Mouse (Mus musculus) mouse trophoblast stem cell (cell line): Measurements from ENCODE around the gene Farp1.
"Not testable (repeated sequence)": the region's sequence is repeated elsewhere in the genome, so short reads cannot be mapped to it uniquely, and the experiment has no call there.

Experiments used
- in situ Hi-C, 2 experiments: fragments of 300-500 bp; cut with MseI, MboI; formaldehyde crosslinking; loops; 2 replicates in 1 of 2; 3 replicates in 1 of 2; pipeline ENCODE4 v1.15.1; 2025

Farp1 gene

GRCm38 (mm10) chr14:121104760-121105329 is 69.8 kb downstream of the Farp1 start:
- in situ Hi-C loops: no loop called here

GRCm38 (mm10) chr14:121106906-121107305 is 71.9 kb downstream of the Farp1 start:
- in situ Hi-C loops: no loop called here

- in situ Hi-C loops: no loop called here
Observed at GRCm38 (mm10) chr14:121107707-121108285, 72.8 kb downstream of the Farp1 start.

- in situ Hi-C loops: no loop called here
Observed at GRCm38 (mm10) chr14:121108439-121109115, 73.6 kb downstream of the Farp1 start.

DNA sequence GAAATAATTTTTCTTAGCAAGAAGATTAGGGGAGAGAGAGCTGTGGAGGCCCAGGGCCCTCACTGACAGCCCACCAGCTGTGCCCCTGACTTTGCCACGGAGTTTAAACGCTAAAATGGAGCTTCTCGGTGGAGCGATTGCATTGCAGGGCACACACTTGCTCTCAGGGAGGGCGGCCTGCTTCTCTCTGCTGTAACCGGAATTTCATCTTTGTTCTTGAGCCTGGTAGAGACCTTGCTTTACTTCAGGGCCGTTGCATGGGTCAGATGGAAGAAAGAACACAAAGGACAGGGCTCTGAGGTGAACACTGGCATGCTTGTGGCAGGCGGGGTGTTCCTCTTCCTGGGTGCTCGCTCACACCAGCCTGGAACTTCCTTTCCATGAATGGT is 74.1 kb downstream of the Farp1 start:
- in situ Hi-C loops: no loop called here

DNA sequence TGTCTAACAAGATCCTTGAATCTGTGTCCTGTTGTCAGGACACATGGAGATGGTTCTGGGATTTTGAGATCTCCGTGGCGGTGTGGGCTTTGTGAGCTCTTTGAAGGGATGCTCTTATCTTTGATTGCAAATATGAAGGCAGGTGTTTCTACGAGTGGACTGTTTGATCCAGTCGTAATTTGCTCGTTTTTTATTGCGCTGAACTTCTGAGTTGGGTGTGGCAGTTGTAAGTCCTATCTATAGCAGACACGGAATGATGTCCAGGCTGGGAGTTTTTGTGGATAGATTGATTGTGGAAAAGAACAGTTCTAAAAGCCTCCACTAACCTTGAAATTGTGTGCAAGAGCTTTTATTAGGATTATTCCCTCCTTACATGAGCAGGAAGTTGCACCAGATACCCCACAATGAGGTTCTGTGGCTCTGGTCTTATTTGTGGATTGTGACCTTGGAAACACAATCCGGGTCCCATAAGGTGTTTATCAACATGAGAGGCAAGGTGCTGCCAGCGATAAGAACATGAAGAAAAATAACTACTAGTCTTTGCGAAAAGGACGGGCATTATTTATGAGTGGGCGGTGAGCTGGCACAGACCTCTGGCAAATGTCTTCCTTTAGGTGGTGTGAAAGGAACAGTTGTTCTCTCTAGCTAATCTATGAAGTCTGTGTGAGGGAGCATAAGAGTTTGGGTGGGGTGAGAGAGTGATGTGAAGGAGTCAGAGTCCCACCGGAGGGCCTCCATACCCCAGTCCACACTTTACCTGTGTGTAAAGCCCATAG is 75.7 kb downstream of the Farp1 start:
- in situ Hi-C loops: no loop called here

DNA sequence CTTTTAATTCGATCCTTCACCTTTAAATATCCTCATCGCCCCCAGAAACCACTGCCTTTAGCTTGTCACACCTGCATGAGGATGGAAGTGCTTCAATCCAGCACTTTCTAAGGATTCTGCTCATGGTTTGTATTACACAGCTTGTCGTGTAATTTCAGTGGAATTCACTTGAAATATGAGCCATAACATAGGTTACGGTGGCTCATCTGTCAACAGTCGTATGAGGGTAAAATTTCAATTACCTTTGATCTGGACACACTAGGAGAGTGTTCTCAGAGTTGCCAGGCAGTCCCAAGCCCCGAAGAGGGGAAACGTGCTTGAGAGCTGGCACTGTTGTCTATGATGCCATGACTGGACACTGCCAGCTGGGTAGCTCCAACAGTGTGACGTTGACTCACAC is 77.1 kb downstream of the Farp1 start:
- in situ Hi-C loops: no loop called here

DNA sequence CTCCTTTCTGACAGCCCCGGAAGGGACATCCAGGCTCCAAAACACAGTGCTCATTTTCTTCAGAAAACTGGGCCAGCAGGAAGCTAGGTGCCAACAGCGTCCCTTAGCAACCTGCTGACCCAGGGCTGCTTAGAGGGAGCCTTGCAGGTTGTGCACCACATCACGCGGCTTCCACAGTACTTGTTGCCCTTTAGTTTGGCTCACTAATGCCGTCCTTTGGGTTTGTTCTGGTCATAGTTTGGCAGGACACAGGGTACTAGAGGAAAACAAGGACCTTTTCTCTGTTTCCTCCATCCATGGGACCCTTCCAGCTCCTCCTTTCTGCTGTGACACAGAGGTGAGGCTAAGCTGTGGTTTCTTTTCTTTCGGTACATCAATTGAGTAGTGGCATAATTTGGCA is 78.8 kb downstream of the Farp1 start:
- in situ Hi-C loops: no loop called here

GRCm38 (mm10) chr14:121116696-121117095 is 81.7 kb downstream of the Farp1 start:
- in situ Hi-C loops: no loop called here

DNA sequence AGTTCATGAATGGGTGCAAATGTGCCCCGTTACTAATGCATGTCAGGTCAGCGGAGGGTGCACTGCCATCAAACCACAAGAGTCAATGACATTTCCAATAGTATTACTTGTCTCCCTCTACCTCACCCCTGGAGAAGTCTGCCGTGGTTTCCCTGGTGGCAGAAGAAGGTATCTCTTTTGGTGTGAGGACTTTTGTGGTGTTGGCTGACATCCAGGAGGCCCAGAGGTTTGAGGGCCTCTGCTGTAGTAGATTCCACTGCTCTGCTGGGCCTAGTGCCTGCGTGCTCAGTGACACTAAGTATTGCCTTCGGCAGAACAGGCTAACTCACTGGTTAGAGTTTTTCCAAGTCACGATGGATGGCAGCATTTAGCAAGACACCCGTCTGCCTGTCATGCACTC is 83.9 kb downstream of the Farp1 start:
- in situ Hi-C loops: no loop called here

GRCm38 (mm10) chr14:121121664-121122063 is 86.7 kb downstream of the Farp1 start:
- in situ Hi-C loops: no loop called here

DNA sequence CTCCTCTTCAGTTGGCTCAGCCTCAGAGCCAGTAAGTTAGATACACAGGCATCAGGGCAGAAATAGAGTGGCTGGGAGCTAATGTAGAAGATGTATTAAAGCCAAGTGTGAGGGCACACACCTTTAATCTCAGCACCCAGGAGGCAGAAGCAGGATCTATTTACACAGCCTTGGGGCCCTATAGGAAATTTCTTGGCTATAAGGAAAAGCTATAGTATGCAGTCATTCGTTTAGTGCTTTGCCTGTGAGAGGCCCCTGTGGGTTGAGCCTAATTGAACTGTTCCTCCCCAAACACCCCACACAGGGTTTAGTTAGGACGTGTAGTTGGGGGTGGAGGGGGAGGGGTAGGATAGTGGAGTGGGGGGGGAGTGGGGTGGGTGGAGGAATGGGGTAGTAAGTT is 87.9 kb downstream of the Farp1 start:
- in situ Hi-C loops: no loop called here

DNA sequence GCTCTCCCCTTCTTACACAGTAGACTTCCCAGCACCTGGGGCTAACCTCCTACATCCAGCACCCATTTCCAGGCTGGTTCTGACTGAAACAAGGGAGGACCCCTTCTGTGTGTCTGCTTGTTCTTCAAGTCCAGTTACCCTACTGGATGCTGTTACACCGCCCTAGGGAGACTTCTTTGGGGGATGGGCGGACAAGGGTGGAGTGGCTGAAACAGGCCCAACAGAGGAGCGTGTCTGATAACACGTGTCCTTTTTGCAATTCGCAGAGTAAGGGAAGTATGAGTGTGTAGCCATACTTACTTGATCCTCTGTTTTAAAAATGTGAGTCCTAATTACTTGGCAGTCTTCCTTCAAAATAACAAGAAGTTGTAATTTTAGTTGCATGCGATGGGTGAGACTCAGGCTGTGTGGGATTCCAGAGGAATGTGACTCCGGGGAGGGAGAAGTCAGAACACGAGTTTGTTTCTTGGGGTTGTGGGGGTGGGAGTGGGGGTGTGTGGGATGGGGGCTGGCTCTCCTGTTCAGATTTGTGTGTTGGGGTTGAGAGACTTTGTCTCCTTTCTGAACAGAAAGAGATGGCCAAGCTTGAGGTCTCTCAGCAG is 89.5 kb downstream of the Farp1 start:
- in situ Hi-C loops: no loop called here

DNA sequence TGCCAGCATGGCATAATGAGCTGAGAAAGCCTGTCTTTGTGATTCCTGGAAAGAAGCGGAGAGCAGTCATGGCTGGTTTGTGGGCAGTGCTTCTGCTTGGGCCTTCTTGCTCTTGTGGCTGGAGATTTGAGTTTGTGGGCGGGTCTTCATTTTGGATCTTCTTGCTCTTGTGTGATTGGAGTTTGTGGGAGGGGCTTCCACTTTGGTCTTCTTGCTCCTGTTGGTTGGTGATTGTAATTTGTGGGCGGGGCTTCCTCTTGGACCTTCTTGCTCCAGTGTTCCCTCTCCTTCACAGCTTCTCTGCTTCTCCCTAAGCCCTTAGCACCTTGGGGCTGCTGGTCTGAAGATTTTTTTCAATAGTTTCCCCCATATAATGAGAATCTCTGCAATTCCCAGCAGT is 90.7 kb downstream of the Farp1 start:
- in situ Hi-C loops: no loop called here

GRCm38 (mm10) chr14:121126291-121126690 is 91.3 kb downstream of the Farp1 start:
- in situ Hi-C loops: no loop called here

DNA sequence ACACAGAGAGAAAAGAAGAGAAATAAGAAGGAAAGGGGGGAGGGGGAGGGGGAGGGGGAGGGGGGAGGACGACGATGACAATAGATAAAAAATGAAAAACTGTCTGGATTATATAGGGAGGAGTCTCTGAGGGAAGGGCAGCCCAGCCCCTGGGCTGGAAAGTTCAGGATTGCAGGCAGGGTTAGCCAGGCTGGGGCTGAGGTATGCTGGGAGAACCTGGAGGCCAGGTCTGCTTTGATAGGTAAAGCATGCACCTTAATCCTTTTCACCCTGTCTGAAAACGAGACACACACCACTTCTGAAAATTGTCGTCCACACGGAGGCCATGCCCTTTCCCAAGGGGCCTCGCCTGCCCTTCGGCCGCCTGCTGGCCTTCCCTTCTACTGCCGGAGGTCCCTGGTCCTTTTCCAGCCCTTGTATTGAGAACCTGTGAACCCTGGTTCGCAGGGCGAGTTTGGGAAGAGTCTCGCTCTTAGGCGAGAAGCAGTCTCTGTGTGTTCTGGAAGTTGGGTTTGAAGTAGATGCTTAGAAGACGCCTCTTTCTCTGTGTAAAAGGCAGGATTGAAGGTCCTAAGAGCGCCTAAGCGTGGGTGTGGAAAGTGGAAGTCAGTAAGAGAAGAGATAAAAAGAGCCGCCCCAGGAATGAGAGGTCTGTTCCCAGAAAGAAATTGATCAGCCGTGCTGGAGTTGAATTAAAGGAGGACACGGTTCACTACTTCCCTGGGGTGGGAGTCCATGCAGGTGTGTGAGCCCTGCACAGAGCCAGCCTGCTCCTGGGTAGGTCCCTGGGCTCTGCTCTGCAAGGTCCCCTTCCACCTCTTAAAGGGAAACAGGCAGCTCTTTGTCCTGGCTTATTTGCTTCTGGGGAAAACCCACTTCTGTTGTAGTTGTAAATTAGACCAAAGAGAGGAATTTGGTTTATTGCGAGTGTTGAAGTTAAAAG is 94.1 kb downstream of the Farp1 start:
- in situ Hi-C loops: no loop called here

DNA sequence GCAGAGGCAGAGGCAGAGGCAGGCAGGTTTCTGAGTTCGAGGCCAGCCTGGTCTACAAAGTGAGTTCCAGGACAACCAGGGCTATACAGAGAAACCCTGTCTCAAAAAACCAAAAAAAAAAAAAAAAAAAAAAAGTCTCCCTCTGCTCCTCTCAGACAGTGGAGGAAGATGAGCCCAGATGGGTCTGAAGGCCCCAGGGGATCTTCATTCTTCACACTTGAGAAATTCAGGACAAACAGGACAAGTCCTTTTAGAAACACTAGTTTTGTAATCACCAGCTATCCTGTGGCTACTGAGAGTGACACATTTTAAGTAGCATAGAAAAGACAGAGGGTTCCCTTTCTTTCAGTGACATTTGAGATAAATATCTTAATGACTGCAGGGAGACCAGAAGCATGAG is 95.4 kb downstream of the Farp1 start:
- in situ Hi-C loops: not testable (repeated sequence)

DNA sequence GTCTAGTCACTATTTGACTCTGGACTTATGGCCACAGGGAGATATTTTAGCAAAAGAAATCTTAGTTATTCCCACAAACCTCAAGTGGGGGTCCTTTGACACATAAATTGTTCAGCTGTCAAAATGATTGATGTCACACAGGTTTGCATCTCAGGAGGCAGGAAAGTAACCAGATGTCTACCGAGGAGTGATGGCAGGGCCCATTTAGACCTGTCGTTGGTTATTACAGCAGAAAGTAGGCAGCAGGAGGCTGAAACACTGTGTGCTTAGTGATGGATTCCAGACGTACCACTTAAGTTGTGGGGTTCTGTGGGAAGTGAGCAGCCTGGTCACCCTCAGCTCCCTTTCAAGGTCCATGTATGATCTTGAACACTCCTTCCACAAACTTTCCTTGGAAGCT is 99.4 kb downstream of the Farp1 start:
- in situ Hi-C loops: no loop called here

- in situ Hi-C loops: no loop called here
Observed at GRCm38 (mm10) chr14:121143831-121144455, 108.9 kb downstream of the Farp1 start.

DNA sequence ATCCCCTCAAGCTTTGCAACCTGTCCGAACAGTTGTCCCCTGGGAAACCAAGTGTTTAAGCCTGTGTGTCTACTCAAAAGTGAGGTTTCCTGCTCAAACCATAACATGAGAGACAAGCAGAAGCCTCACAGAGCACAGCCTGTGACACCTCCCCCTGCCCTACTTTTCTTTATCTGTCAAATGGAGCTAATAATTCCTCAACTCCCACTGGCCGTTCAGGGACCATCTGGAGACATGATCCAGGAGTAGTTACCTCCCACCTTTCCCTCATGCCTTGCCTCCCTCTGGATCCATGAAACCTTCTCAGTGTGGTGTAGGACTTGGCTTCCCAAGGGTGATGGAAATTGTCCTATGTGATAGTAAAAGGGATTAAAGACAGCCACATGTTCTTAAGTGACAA is 109.5 kb downstream of the Farp1 start:
- in situ Hi-C loops: no loop called here

DNA sequence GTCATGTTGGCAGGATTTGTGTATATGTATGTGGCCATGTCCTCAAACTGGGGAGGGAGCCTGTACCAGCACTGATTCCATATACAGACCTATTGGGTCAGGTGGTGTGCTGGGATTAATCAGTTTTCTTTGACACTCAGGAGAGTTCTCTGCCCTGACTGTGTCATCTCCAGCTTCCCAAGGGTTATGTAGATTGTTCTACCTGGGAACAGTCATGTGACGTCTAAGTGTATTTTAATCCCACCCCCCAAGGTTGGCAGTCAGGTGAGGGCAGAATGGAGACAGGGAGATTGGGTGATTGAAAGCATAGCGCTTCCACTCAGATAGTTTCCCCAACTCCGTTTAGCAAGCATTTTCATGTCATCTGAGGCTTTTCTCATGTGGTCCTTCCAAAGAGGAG is 110.3 kb downstream of the Farp1 start:
- in situ Hi-C loops: no loop called here
